Mouse (Mus musculus): ENCODE measurements around the gene Kirrel3. TPM values are rescaled to one million over a fixed set of nuclear protein-coding genes. Genes with fewer than 3 reads are reported as not detected.
A peak's percentile ranks its signal among the peaks of the same experiment; 100 is the strongest.

Kirrel3 gene
- polyA plus RNA-seq, 1 experiment from 2014 or later, result 25.9 TPM

DNA sequence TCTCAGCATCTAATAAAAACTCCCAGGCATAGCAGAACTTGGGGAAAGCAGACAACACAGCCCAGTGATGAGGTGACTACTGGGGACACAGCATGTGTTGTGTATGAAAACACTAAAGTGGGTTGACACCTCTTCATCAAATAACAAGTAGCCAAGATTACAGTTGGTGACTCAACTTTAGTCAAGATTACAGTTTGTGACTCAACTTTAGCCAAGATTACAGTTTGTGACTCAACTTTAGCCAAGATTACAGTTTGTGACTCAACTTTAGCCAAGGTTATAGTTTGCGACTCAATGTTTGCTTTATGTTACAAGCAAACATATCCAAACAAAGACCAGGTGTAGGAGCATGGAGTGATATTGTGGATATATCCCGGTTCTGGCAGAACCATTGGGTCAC lies 7.2 kb upstream of the Kirrel3 start:
- WGBS, result 86% methylated on average over 2 of the region's 2 CpGs
- Histone ChIP-seq H3K4me1 (replicated peaks) (peaks cover 4% of the 10 kb centered on the region; the same call in 1 of the 2 replicates), H3K9me3 (no peaks in the 10 kb centered on the region)

GRCm38 (mm10) chr9:34483236-34483635 lies 2.5 kb upstream of the Kirrel3 start:
- H3K9me3 ChIP-seq, result no peaks in the 10 kb centered on the region
- no peaks in the 10 kb centered on the region for H3K36me3 ChIP-seq
- H3K27ac ChIP-seq (replicated peaks), result no peak overlapping the region
- 49% methylated on average over 2 of the region's 2 CpGs for WGBS
- no peak overlapping the region for H3K9ac ChIP-seq
- no peak for ATAC-seq (ENCODE audit: low read depth)
- peaks cover 17% of the 10 kb centered on the region for H3K27me3 ChIP-seq
- H3K4me1 ChIP-seq (replicated peaks), result peaks cover 30% of the 10 kb centered on the region
- no peak overlapping the region for H3K4me2 ChIP-seq
- H3K4me3 ChIP-seq, result no peak overlapping the region

More for the DNA sequence above, 7.2 kb upstream of the Kirrel3 start:
- no peaks in the 10 kb centered on the region for H3K27me3 ChIP-seq
- H3K27ac ChIP-seq (replicated peaks), result no peak overlapping the region
- no peak overlapping the region for H3K9ac ChIP-seq
- ATAC-seq (ENCODE audit: low read depth), result no peak
- no peak overlapping the region for H3K4me2 ChIP-seq
- no peaks in the 10 kb centered on the region for H3K36me3 ChIP-seq
- H3K4me3 ChIP-seq, result no peak overlapping the region

GRCm38 (mm10) chr9:34484665-34485064 lies 1.0 kb upstream of the Kirrel3 start:
- no peak overlapping the region for H3K4me2 ChIP-seq
- H3K4me1 ChIP-seq (replicated peaks), result peaks cover 35% of the 10 kb centered on the region
- H3K9ac ChIP-seq, result no peak overlapping the region
- H3K27ac ChIP-seq (replicated peaks), result no peak overlapping the region
- no peak overlapping the region for H3K4me3 ChIP-seq
- 41% methylated on average over 6 of the region's 6 CpGs for WGBS
- H3K9me3 ChIP-seq, result no peaks in the 10 kb centered on the region
- H3K36me3 ChIP-seq, result no peaks in the 10 kb centered on the region
- H3K27me3 ChIP-seq, result peaks cover 21% of the 10 kb centered on the region
- no peak for ATAC-seq (ENCODE audit: low read depth)

GRCm38 (mm10) chr9:34488267-34488666 lies 2.6 kb downstream of the Kirrel3 start:
- Histone ChIP-seq H3K9ac (peak overlapping the region; percentile 77), H3K36me3 (no peaks in the 10 kb centered on the region), H3K4me3 (peak overlapping the region; percentile 66), H3K27ac (replicated peaks) (peak overlapping the region; percentile 72), H3K9me3 (no peaks in the 10 kb centered on the region), H3K4me2 (peak overlapping the region; percentile 74), H3K27me3 (peaks cover 46% of the 10 kb centered on the region), H3K4me1 (replicated peaks) (peaks cover 66% of the 10 kb centered on the region)
- peak; percentile 21; the same call in 1 of the 2 replicates for ATAC-seq (ENCODE audit: low read depth)
- WGBS, result under 1% methylated on average over 9 of the region's 9 CpGs

DNA sequence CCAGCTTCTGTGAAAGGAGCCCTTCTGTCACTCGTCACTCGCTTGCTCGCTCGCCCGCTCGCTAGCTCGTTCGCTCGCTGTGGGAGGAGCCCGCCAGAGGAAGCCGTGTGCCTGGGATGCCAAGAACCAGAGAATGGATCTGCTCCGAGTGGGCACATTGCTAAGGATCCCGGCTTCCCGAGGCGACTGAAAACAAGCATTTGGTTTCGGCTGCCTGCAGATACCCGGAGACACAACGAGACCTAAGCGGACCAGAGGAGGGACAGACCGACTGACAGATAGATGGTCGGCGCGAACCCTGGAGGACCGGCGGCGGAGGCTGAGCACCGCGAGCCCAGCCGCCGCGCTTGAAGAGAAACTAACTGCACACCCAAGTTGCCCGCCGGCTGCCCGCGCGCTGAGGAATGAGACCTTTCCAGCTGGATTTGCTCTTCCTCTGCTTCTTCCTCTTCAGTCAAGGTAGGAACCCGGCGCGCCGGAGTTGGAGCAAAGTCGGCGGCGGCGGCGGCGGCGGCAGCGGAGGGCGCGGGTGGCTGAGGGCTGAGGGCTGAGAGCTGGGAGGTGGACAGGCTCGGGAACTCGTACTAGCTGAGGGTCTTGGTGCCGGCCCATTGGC lies 3.1 kb downstream of the Kirrel3 start:
- peak overlapping the region; percentile 74 for H3K4me2 ChIP-seq
- H3K9me3 ChIP-seq, result no peaks in the 10 kb centered on the region
- peak overlapping the region; percentile 77 for H3K9ac ChIP-seq
- peaks cover 67% of the 10 kb centered on the region for H3K4me1 ChIP-seq (replicated peaks)
- H3K4me3 ChIP-seq, result peak overlapping the region; percentile 66
- peaks cover 46% of the 10 kb centered on the region for H3K27me3 ChIP-seq
- H3K27ac ChIP-seq (replicated peaks), result peak overlapping the region; percentile 72
- WGBS, result under 1% methylated on average over 53 of the region's 53 CpGs
- ATAC-seq (ENCODE audit: low read depth), result peak; percentile 75
- no peaks in the 10 kb centered on the region for H3K36me3 ChIP-seq

DNA sequence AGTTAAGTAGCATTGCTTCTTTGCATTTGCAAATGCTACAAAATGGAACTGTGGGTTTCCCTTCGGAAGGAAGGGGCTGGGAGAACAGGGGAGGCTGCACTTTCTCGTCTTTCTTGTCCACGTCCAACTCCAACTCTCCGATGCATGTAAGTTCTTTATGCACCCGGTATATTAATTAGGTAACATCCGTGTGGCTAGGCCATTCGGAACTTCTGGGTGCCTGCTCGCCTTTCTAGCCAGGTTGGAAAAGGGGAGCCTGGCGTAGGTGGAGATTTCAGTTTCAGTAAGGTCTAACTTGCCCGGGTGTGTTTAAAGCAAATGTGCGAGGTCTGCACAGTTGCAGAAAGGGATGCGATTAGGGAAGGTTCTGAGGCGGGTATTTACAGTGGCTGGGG lies 3.6 kb downstream of the Kirrel3 start:
- H3K27me3 ChIP-seq, result peaks cover 46% of the 10 kb centered on the region
- no peaks in the 10 kb centered on the region for H3K36me3 ChIP-seq
- peak overlapping the region; percentile 74 for H3K4me2 ChIP-seq
- 3% methylated on average over 13 of the region's 13 CpGs for WGBS
- peak overlapping the region; percentile 77 for H3K9ac ChIP-seq
- peaks cover 67% of the 10 kb centered on the region for H3K4me1 ChIP-seq (replicated peaks)
- peak overlapping the region; percentile 66 for H3K4me3 ChIP-seq
- ATAC-seq (ENCODE audit: low read depth), result no peak
- H3K9me3 ChIP-seq, result no peaks in the 10 kb centered on the region
- H3K27ac ChIP-seq (replicated peaks), result no peak overlapping the region

GRCm38 (mm10) chr9:34489760-34490159 lies 4.1 kb downstream of the Kirrel3 start:
- WGBS, result 13% methylated on average over 5 of the region's 5 CpGs
- H3K9ac ChIP-seq, result peak overlapping the region; percentile 77
- ATAC-seq (ENCODE audit: low read depth), result no peak
- H3K27me3 ChIP-seq, result peaks cover 46% of the 10 kb centered on the region
- no peaks in the 10 kb centered on the region for H3K36me3 ChIP-seq
- H3K4me3 ChIP-seq, result peak overlapping the region; percentile 66
- H3K27ac ChIP-seq (replicated peaks), result no peak overlapping the region
- peak overlapping the region; percentile 74 for H3K4me2 ChIP-seq
- no peaks in the 10 kb centered on the region for H3K9me3 ChIP-seq
- H3K4me1 ChIP-seq (replicated peaks), result peaks cover 67% of the 10 kb centered on the region

DNA sequence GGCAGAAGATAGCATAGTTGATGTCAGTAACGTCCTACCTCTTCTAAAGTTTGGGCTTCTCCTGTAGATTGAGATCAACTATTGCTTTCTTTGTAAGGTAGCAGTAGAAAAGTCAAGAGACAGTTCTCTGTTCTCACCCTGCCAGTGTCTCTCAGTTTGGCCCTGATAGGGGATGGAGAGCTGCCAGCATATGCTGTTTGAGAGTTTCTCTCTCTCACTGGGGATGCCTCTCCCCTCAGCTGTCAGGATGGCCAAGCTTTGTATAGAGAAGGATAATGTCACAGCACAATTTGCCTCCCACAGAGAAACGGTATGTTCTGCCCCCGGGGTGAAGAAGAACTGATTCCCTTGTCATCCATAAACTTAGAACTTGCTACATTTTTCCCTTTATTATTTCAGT lies 6.4 kb downstream of the Kirrel3 start:
- no peaks in the 10 kb centered on the region for H3K9me3 ChIP-seq
- ATAC-seq (ENCODE audit: low read depth), result no peak
- 47% methylated on average over 3 of the region's 3 CpGs for WGBS
- no peak overlapping the region for H3K27ac ChIP-seq (replicated peaks)
- H3K4me1 ChIP-seq (replicated peaks), result peaks cover 48% of the 10 kb centered on the region
- peaks cover 42% of the 10 kb centered on the region for H3K27me3 ChIP-seq
- H3K4me3 ChIP-seq, result peak overlapping the region; percentile 66; the same call in 1 of the 2 replicates
- no peaks in the 10 kb centered on the region for H3K36me3 ChIP-seq
- H3K9ac ChIP-seq, result no peak overlapping the region
- peak overlapping the region; percentile 74 for H3K4me2 ChIP-seq

GRCm38 (mm10) chr9:34493571-34493970 lies 7.9 kb downstream of the Kirrel3 start:
- WGBS, result 14% methylated on average over 2 of the region's 2 CpGs
- Histone ChIP-seq H3K4me1 (replicated peaks) (peaks cover 41% of the 10 kb centered on the region), H3K27ac (replicated peaks) (no peak overlapping the region), H3K27me3 (peaks cover 38% of the 10 kb centered on the region), H3K4me2 (peak overlapping the region; percentile 74), H3K36me3 (no peaks in the 10 kb centered on the region), H3K9ac (no peak overlapping the region), H3K9me3 (no peaks in the 10 kb centered on the region), H3K4me3 (no peak overlapping the region)
- ATAC-seq (ENCODE audit: low read depth), result no peak

- Histone ChIP-seq H3K9me3 (no peaks in the 10 kb centered on the region), H3K27ac (replicated peaks) (no peak overlapping the region), H3K36me3 (no peaks in the 10 kb centered on the region), H3K4me2 (no peak overlapping the region), H3K4me3 (no peak overlapping the region), H3K4me1 (replicated peaks) (peaks cover 11% of the 10 kb centered on the region; the same call in 1 of the 2 replicates), H3K27me3 (peaks cover 9% of the 10 kb centered on the region; the same call in 1 of the 2 replicates), H3K9ac (no peak overlapping the region)
- 86% methylated on average over 2 of the region's 2 CpGs for WGBS
- ATAC-seq (ENCODE audit: low read depth), result no peak
Observed at GRCm38 (mm10) chr9:34498126-34498525, 12.4 kb downstream of the Kirrel3 start.

GRCm38 (mm10) chr9:34498651-34499050 lies 13.0 kb downstream of the Kirrel3 start:
- no peaks in the 10 kb centered on the region for H3K9me3 ChIP-seq
- peaks cover 8% of the 10 kb centered on the region; the same call in 1 of the 2 replicates for H3K4me1 ChIP-seq (replicated peaks)
- H3K36me3 ChIP-seq, result no peaks in the 10 kb centered on the region
- peak; percentile 85 for ATAC-seq (ENCODE audit: low read depth)
- H3K27me3 ChIP-seq, result peaks cover 9% of the 10 kb centered on the region; the same call in 1 of the 2 replicates
- H3K9ac ChIP-seq, result no peak overlapping the region
- no peak overlapping the region for H3K27ac ChIP-seq (replicated peaks)
- no peak overlapping the region for H3K4me2 ChIP-seq
- H3K4me3 ChIP-seq, result no peak overlapping the region
- 3% methylated on average over 5 of the region's 5 CpGs for WGBS

DNA sequence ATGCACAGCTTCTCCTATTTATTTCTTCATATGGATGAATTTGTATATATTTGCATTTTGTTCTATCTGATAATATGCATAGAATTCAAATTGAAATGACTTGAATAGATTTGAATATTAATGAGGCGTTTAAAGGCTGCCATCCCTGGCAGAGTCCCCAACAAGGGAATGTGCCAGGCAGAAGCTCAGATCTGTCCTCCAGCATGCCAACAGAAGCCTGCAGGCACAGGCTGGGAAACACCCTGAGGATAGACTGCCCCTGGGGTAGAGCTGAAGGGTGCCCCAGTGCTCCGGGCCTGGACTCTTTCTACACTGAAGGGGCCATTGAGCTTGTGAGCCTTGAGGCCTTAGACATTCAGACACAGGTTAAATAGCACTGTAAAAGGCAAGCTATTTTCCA lies 21.5 kb downstream of the Kirrel3 start:
- 59% methylated on average over 2 of the region's 2 CpGs for WGBS
- no peak overlapping the region for H3K27ac ChIP-seq (replicated peaks)
- peaks cover 13% of the 10 kb centered on the region for H3K4me1 ChIP-seq (replicated peaks)
- no peak for ATAC-seq (ENCODE audit: low read depth)
- no peaks in the 10 kb centered on the region for H3K27me3 ChIP-seq
- no peak overlapping the region for H3K4me3 ChIP-seq
- no peak overlapping the region for H3K4me2 ChIP-seq
- no peaks in the 10 kb centered on the region for H3K36me3 ChIP-seq
- H3K9me3 ChIP-seq, result no peaks in the 10 kb centered on the region
- H3K9ac ChIP-seq, result no peak overlapping the region

DNA sequence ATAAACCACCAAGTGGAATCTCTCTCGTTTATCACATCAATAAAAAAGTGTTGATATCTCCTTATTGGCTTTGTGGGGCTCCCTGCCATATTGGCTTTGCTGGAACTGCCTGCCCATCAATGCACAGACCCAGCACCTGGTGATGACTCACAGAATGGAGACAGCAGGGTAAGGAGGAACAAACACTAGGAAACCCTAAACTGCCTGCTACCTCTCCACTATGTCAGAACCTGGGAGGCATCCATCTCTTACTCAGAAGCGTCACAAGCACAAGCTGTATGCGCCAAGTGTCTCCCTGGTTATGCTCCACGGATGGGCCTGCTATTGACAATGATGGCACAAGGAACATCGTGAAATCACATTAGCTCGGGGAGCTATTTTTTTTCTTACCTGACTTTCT lies 33.2 kb downstream of the Kirrel3 start:
- H3K27me3 ChIP-seq, result no peaks in the 10 kb centered on the region
- H3K4me1 ChIP-seq (replicated peaks), result peaks cover 4% of the 10 kb centered on the region; the same call in 1 of the 2 replicates
- H3K36me3 ChIP-seq, result no peaks in the 10 kb centered on the region
- H3K9ac ChIP-seq, result no peak overlapping the region
- H3K9me3 ChIP-seq, result no peaks in the 10 kb centered on the region
- no peak overlapping the region for H3K27ac ChIP-seq (replicated peaks)
- 84% methylated on average over 6 of the region's 6 CpGs for WGBS
- ATAC-seq (ENCODE audit: low read depth), result no peak
- H3K4me3 ChIP-seq, result no peak overlapping the region
- no peak overlapping the region for H3K4me2 ChIP-seq
